Comparison of ENCODE assay signal across 9 mouse cellular contexts in the genomic region with DNA sequence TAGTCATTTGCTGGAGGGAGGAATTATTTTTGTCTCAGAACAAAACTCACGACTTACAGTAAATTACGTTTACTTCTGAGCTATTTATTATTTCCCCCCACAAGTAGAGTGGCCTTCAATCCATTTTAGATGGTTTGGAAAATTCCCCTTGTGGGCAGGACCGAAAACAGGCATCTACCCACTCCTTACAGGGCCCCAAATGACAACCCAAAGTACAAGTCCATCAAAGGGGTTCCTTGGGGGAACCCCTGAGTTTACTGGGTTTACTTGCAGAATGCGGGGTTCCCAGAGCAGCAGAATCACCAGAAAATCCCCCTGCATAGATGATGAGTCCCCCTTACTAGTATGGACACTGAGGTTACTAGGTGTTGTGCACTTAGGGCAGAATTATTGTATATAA. TPM values are rescaled to one million over a fixed set of nuclear protein-coding genes. Genes with fewer than 3 reads are reported as not detected.
DNase-seq lines count a peak whose midpoint lies in the region; ATAC-seq and TF ChIP-seq lines count a peak whose summit lies in the region.
"Had no signal": no experiment of that assay in that cellular context is flagged by ENCODE, and none has a peak within 500 bp of the region (broad histone marks: within the 10 kb centered on the region; RNA-seq: fewer than 3 reads in every experiment).

No protein-coding gene starts in this region.

- TF ChIP-seq POLR2A in bone marrow macrophage, adult 2 months (IDR thresholded peaks at IDR 0.05; ENCODE audit: borderline replicate concordance, low read depth, low read length) = no peak

- 43% methylated on average over 4 of the region's 4 CpGs for WGBS in kidney, embryonic 16.5 days
- 39% methylated on average over 4 of the region's 4 CpGs for WGBS in hindbrain, postnatal 0 days
- WGBS in midbrain, embryonic 16.5 days = 54% methylated on average over 4 of the region's 4 CpGs

- peaks cover 17% of the 10 kb centered on the region for H3K4me1 ChIP-seq in kidney, embryonic 16.5 days (ENCODE audit: insufficient read depth, low read length)
- peaks cover 13% of the 10 kb centered on the region for H3K4me1 ChIP-seq in bone marrow macrophage, adult 2 months (ENCODE audit: control insufficient read depth, insufficient read depth, low read length)
- H3K4me1 ChIP-seq in hindbrain, postnatal 0 days (ENCODE audit: insufficient read depth, low read length) = peaks cover 6% of the 10 kb centered on the region
- peaks cover 16% of the 10 kb centered on the region for H3K4me1 ChIP-seq in midbrain, embryonic 16.5 days (ENCODE audit: control insufficient read depth, insufficient read depth, low read length)

- H3K9ac ChIP-seq in kidney, embryonic 16.5 days (replicated peaks; ENCODE audit: low read length) = peak overlapping the region; percentile 85
- peak overlapping the region; percentile 77 for H3K9ac ChIP-seq in hindbrain, postnatal 0 days (replicated peaks; ENCODE audit: low read length)
- peak overlapping the region; percentile 80 for H3K9ac ChIP-seq in midbrain, embryonic 16.5 days (ENCODE audit: low read depth, low read length)

- ATAC-seq in kidney, embryonic 16.5 days (ENCODE audit: low FRiP score, low TSS enrichment) = no peak
- no peak for ATAC-seq in hindbrain, postnatal 0 days
- ATAC-seq in midbrain, embryonic 16.5 days = no peak

- H3K4me3 ChIP-seq in kidney, embryonic 16.5 days (ENCODE audit: low read length) = peak overlapping the region; percentile 89
- peak overlapping the region; percentile 63 for H3K4me3 ChIP-seq in bone marrow macrophage, adult 2 months (ENCODE audit: insufficient read depth, low read length)
- peak overlapping the region; percentile 88 for H3K4me3 ChIP-seq in hindbrain, postnatal 0 days (ENCODE audit: low read length)
- H3K4me3 ChIP-seq in midbrain, embryonic 16.5 days (ENCODE audit: low read depth, low read length) = peak overlapping the region; percentile 65

- no peak overlapping the region for H3K27ac ChIP-seq in kidney, embryonic 16.5 days (ENCODE audit: low read length)
- no peak overlapping the region for H3K27ac ChIP-seq in bone marrow macrophage, adult 2 months (ENCODE audit: insufficient read depth, low read depth, low read length)
- peak overlapping the region; percentile 69; the same call in 1 of the 2 replicates for H3K27ac ChIP-seq in hindbrain, postnatal 0 days
- H3K27ac ChIP-seq in midbrain, embryonic 16.5 days (ENCODE audit: low read length) = no peak overlapping the region

- peak overlapping the region; percentile 70 for H3K4me2 ChIP-seq in kidney, embryonic 16.5 days (replicated peaks; ENCODE audit: low read depth, low read length)
- peak overlapping the region; percentile 62 for H3K4me2 ChIP-seq in hindbrain, postnatal 0 days (ENCODE audit: low read depth, low read length)
- H3K4me2 ChIP-seq in midbrain, embryonic 16.5 days (ENCODE audit: low read length) = peak overlapping the region; percentile 76

- no peak for TF ChIP-seq CTCF in bone marrow macrophage, adult 2 months (IDR thresholded peaks at IDR 0.05; ENCODE audit: low read depth, low read length)
- TF ChIP-seq CTCF in hindbrain, postnatal 0 days (IDR thresholded peaks at IDR 0.05; ENCODE audit: low read depth) = no peak

- no peaks in the 10 kb centered on the region for H3K27me3 ChIP-seq in kidney, embryonic 16.5 days (ENCODE audit: insufficient read depth, low read length)
- H3K27me3 ChIP-seq in hindbrain, postnatal 0 days (ENCODE audit: insufficient read depth, low read length) = no peaks in the 10 kb centered on the region
- no peaks in the 10 kb centered on the region for H3K27me3 ChIP-seq in midbrain, embryonic 16.5 days (ENCODE audit: control insufficient read depth, insufficient read depth, low read depth, low read length)

- peaks cover 34% of the 10 kb centered on the region for H3K36me3 ChIP-seq in kidney, embryonic 16.5 days (ENCODE audit: insufficient read depth, low read length)
- H3K36me3 ChIP-seq in hindbrain, postnatal 0 days (ENCODE audit: insufficient read depth, low read length) = peaks cover 34% of the 10 kb centered on the region
- peaks cover 28% of the 10 kb centered on the region for H3K36me3 ChIP-seq in midbrain, embryonic 16.5 days (ENCODE audit: control insufficient read depth, insufficient read depth, low read length)

- H3K9me3 ChIP-seq in kidney, embryonic 16.5 days (ENCODE audit: low read length) = no peaks in the 10 kb centered on the region
- no peaks in the 10 kb centered on the region for H3K9me3 ChIP-seq in hindbrain, postnatal 0 days (ENCODE audit: low read length)
- H3K9me3 ChIP-seq in midbrain, embryonic 16.5 days (replicated peaks; ENCODE audit: control insufficient read depth, low read length, poor library complexity, severe bottlenecking) = no peaks in the 10 kb centered on the region

- no peak for DNase-seq in kidney, adult 9 months
- DNase-seq in hindbrain, postnatal 0 days (ENCODE audit: low spot score) = no peak
- DNase-seq in adrenal gland, adult 8-10 months = no peak
- no peak for DNase-seq in adrenal gland, adult (ENCODE audit: inconsistent age in 2 of 2, low spot score in 1 of 2)
- DNase-seq in cerebellum, postnatal 36 days = no peak
- DNase-seq: thymus, adult 2 months had no signal

RNA-seq across cellular contexts. Expression of a gene that starts 0.8 kb away (rescaled TPM):
- polyA plus RNA-seq in kidney, embryonic 16.5 days (2015; fragmentation: Nextera tagmentation; extraction: Ambion mirVana) = 45.6 and 50.7 TPM in 2 replicates
- polyA plus RNA-seq in bone marrow macrophage, adult 2 months (2012; ENCODE audit: insufficient read depth, insufficient read length, missing spikeins) = 53.9 and 54.6 TPM in 2 replicates
- total RNA-seq in hindbrain, postnatal 0 days (2014; rRNA removed) = 60.9 and 61.5 TPM in 2 replicates
- polyA plus RNA-seq in hindbrain, postnatal 0 days (2015; fragmentation: Nextera tagmentation; extraction: Ambion mirVana) = 41.4 and 41.9 TPM in 2 replicates
- polyA plus RNA-seq in midbrain, embryonic 16.5 days (2015; fragmentation: Nextera tagmentation; extraction: Ambion mirVana) = 45.5 and 50.2 TPM in 2 replicates
- total RNA-seq in adrenal gland, adult 8-10 months (2022) = 10 to 100 TPM; 37.1 to 53.7 (median 46.1) TPM

RNA-seq across cellular contexts. Expression of a gene that starts 10.8 kb away (rescaled TPM):
- polyA plus RNA-seq in kidney, embryonic 16.5 days (2015; fragmentation: Nextera tagmentation; extraction: Ambion mirVana) = 385 and 423 TPM in 2 replicates
- polyA plus RNA-seq in bone marrow macrophage, adult 2 months (2012; ENCODE audit: insufficient read depth, insufficient read length, missing spikeins) = 141 and 150 TPM in 2 replicates
- 73.4 and 73.6 TPM in 2 replicates for total RNA-seq in hindbrain, postnatal 0 days (2014; rRNA removed)
- 481 and 484 TPM in 2 replicates for polyA plus RNA-seq in hindbrain, postnatal 0 days (2015; fragmentation: Nextera tagmentation; extraction: Ambion mirVana)
- polyA plus RNA-seq in midbrain, embryonic 16.5 days (2015; fragmentation: Nextera tagmentation; extraction: Ambion mirVana) = 345 and 357 TPM in 2 replicates
- total RNA-seq in adrenal gland, adult 8-10 months (2022) = 100 to 1,000 TPM; 232 to 318 (median 257) TPM

RNA-seq across cellular contexts. Expression of a gene that starts 11.2 kb away (rescaled TPM):
- 22.4 and 25.4 TPM in 2 replicates for polyA plus RNA-seq in kidney, embryonic 16.5 days (2015; fragmentation: Nextera tagmentation; extraction: Ambion mirVana)
- 6.6 and 8.3 TPM in 2 replicates for polyA plus RNA-seq in bone marrow macrophage, adult 2 months (2012; ENCODE audit: insufficient read depth, insufficient read length, missing spikeins)
- 12.4 and 13.9 TPM in 2 replicates for total RNA-seq in hindbrain, postnatal 0 days (2014; rRNA removed)
- polyA plus RNA-seq in hindbrain, postnatal 0 days (2015; fragmentation: Nextera tagmentation; extraction: Ambion mirVana) = 4.0 and 5.0 TPM in 2 replicates
- 4.0 and 4.5 TPM in 2 replicates for polyA plus RNA-seq in midbrain, embryonic 16.5 days (2015; fragmentation: Nextera tagmentation; extraction: Ambion mirVana)
- 1 to 10 TPM; 5.4 to 7.1 (median 6.3) TPM for total RNA-seq in adrenal gland, adult 8-10 months (2022)

RNA-seq across cellular contexts. Expression of a gene that starts 35.3 kb away (rescaled TPM):
- polyA plus RNA-seq in kidney, embryonic 16.5 days (2015; fragmentation: Nextera tagmentation; extraction: Ambion mirVana) = 24.1 and 28.0 TPM in 2 replicates
- polyA plus RNA-seq in bone marrow macrophage, adult 2 months (2012; ENCODE audit: insufficient read depth, insufficient read length, missing spikeins) = 28.3 and 32.6 TPM in 2 replicates
- 37.2 and 41.5 TPM in 2 replicates for total RNA-seq in hindbrain, postnatal 0 days (2014; rRNA removed)
- 171 and 173 TPM in 2 replicates for polyA plus RNA-seq in hindbrain, postnatal 0 days (2015; fragmentation: Nextera tagmentation; extraction: Ambion mirVana)
- 192 and 198 TPM in 2 replicates for polyA plus RNA-seq in midbrain, embryonic 16.5 days (2015; fragmentation: Nextera tagmentation; extraction: Ambion mirVana)
- 10 to 100 TPM; 29.9 to 54.3 (median 38.0) TPM for total RNA-seq in adrenal gland, adult 8-10 months (2022)
